Mouse (Mus musculus) erythroblast, embryonic 14.5 days (primary cell): ENCODE measurements around the gene Catsperb.
"Not testable (repeated sequence)": the region's sequence is repeated elsewhere in the genome, so short reads cannot be mapped to it uniquely, and the experiment has no call there.

ENCODE experiments used
- GATA1 ChIP-seq: IDR thresholded peaks from 2 replicates; pipeline ENCODE4 v1.6.1; 2012; ENCODE audit warnings: low read length, inconsistent platforms, mixed read lengths
- TAL1 ChIP-seq: IDR thresholded peaks from 3 replicates; pipeline ENCODE4 v1.6.1; 2012; ENCODE audit warnings: low read length, inconsistent platforms, mixed read lengths

- not testable (repeated sequence) for TF ChIP-seq TAL1, GATA1
These were observed 23.0 kb upstream of the Catsperb start for GRCm38 (mm10) chr12:101381460-101381859.
